Mouse (Mus musculus) right cerebral cortex, postnatal 4 days (tissue): Measurements from ENCODE around the gene Cdhr2.

ENCODE experiments used
- DNase-seq: peaks from one replicate; pipeline ENCODE4 v3.0.0-alpha.2; 2022

Gene Cdhr2

GRCm38 (mm10) chr13:54753733-54754132, 52.5 kb downstream of the Cdhr2 start:
- no peak for DNase-seq

GRCm38 (mm10) chr13:54754169-54755080, 53.2 kb downstream of the Cdhr2 start:
- DNase-seq, result no peak

- DNase-seq, result no peak
Measured at GRCm38 (mm10) chr13:54755201-54755830, 54.1 kb downstream of the Cdhr2 start.

- DNase-seq, result no peak
Measured at GRCm38 (mm10) chr13:54756156-54756712, 55.0 kb downstream of the Cdhr2 start.

GRCm38 (mm10) chr13:54757093-54757830, 56.0 kb downstream of the Cdhr2 start:
- DNase-seq, result peak; percentile 30

GRCm38 (mm10) chr13:54758045-54758755, 56.9 kb downstream of the Cdhr2 start:
- DNase-seq, result peak; percentile 94

- DNase-seq, result no peak
Measured at GRCm38 (mm10) chr13:54758756-54759470, 57.7 kb downstream of the Cdhr2 start.

GRCm38 (mm10) chr13:54759496-54759895, 58.2 kb downstream of the Cdhr2 start:
- DNase-seq, result no peak

- peak; percentile 66 for DNase-seq
Measured at GRCm38 (mm10) chr13:54760164-54760795, 59.0 kb downstream of the Cdhr2 start.

GRCm38 (mm10) chr13:54760906-54761305, 59.6 kb downstream of the Cdhr2 start:
- DNase-seq, result no peak

GRCm38 (mm10) chr13:54765281-54766191, 64.3 kb downstream of the Cdhr2 start:
- DNase-seq, result no peak

GRCm38 (mm10) chr13:54766192-54766768, 65.0 kb downstream of the Cdhr2 start, which contains the start of gene Sncb:
Sncb (minus strand) TSS chr13:54766595.
- DNase-seq, result peak; percentile 90

- no peak for DNase-seq
Measured at GRCm38 (mm10) chr13:54767012-54767411, 65.8 kb downstream of the Cdhr2 start.

GRCm38 (mm10) chr13:54780592-54780991, 79.3 kb downstream of the Cdhr2 start:
- no peak for DNase-seq

- no peak for DNase-seq
Measured at GRCm38 (mm10) chr13:54781086-54781485, 79.8 kb downstream of the Cdhr2 start.

- DNase-seq, result no peak
Measured at GRCm38 (mm10) chr13:54783235-54783634, 82.0 kb downstream of the Cdhr2 start.

GRCm38 (mm10) chr13:54783698-54784097, 82.4 kb downstream of the Cdhr2 start, which contains the start of gene Eif4e1b:
Eif4e1b (plus strand) TSS chr13:54783998.
- DNase-seq, result no peak
